Mouse (Mus musculus) cortical plate, adult 2 months (tissue): ENCODE results near the gene Dpy19l1. TPM values are rescaled to one million over a fixed set of nuclear protein-coding genes. Genes with fewer than 3 reads are reported as not detected.

Experiments used
- H3K27ac ChIP-seq: fragments of 200-500 bp; 2 replicates; pipeline ENCODE4 v1.5.1; 2012; ENCODE audit warnings: low read length, control low read depth, inconsistent platforms; ENCODE audit not compliant: insufficient read depth
- H3K4me1 ChIP-seq: fragments of 200-500 bp; 2 replicates; pipeline ENCODE4 v1.6.1; 2011; ENCODE audit warnings: low read length; ENCODE audit not compliant: control insufficient read depth, insufficient read depth
- H3K4me3 ChIP-seq: fragments of 200-500 bp; 2 replicates; pipeline ENCODE4 v1.5.1; 2011; ENCODE audit warnings: mild to moderate bottlenecking, low read length, control low read depth; ENCODE audit not compliant: insufficient read depth
- CTCF ChIP-seq: fragments of 200-500 bp; IDR thresholded peaks from 2 replicates; pipeline ENCODE4 v1.5.1; 2011; ENCODE audit warnings: mild to moderate bottlenecking, control low read depth, low read length; ENCODE audit not compliant: insufficient read depth; ENCODE audit errors: extremely low read depth
- POLR2A ChIP-seq: fragments of 200-500 bp; IDR thresholded peaks from 2 replicates; pipeline ENCODE4 v1.6.1; 2011; ENCODE audit warnings: mild to moderate bottlenecking, low read length, control low read depth; ENCODE audit not compliant: insufficient read depth; ENCODE audit errors: extremely low read depth
- polyA plus RNA-seq: library from polyadenylated mRNA; depleted of rRNA; stranded (reverse); fragments of >200 nt; gene quantifications from 2 replicates; pipeline ENCODE4 v1.2.3, GENCODE M21; 2012

Gene Dpy19l1
- polyA plus RNA-seq, 1 experiment = 80.4 TPM

GRCm38 (mm10) chr9:24473824-24474223, 29.1 kb downstream of the Dpy19l1 start:
- H3K4me1 ChIP-seq = no peaks in the 10 kb centered on the region
- TF ChIP-seq POLR2A (no peak), CTCF (no peak)
- H3K27ac ChIP-seq = no peak overlapping the region
- no peak overlapping the region for H3K4me3 ChIP-seq

GRCm38 (mm10) chr9:24472514-24472913, 30.4 kb downstream of the Dpy19l1 start:
- no peak overlapping the region for H3K27ac ChIP-seq
- H3K4me1 ChIP-seq = no peaks in the 10 kb centered on the region
- H3K4me3 ChIP-seq = no peak overlapping the region
- no peak for TF ChIP-seq POLR2A
- no peak for TF ChIP-seq CTCF

GRCm38 (mm10) chr9:24470166-24470565, 32.8 kb downstream of the Dpy19l1 start:
- TF ChIP-seq POLR2A = no peak
- TF ChIP-seq CTCF = no peak
- H3K4me1 ChIP-seq = peaks cover 2% of the 10 kb centered on the region
- H3K4me3 ChIP-seq = no peak overlapping the region
- no peak overlapping the region for H3K27ac ChIP-seq

GRCm38 (mm10) chr9:24467186-24467585, 35.8 kb downstream of the Dpy19l1 start:
- Histone ChIP-seq H3K27ac (no peak overlapping the region), H3K4me3 (no peak overlapping the region), H3K4me1 (peaks cover 2% of the 10 kb centered on the region)
- TF ChIP-seq POLR2A (no peak), CTCF (no peak)

GRCm38 (mm10) chr9:24466649-24467048, 36.3 kb downstream of the Dpy19l1 start:
- no peak overlapping the region for H3K27ac ChIP-seq
- no peak overlapping the region for H3K4me3 ChIP-seq
- TF ChIP-seq POLR2A (no peak), CTCF (no peak)
- H3K4me1 ChIP-seq = peaks cover 2% of the 10 kb centered on the region

GRCm38 (mm10) chr9:24461379-24461961, 41.5 kb downstream of the Dpy19l1 start:
- TF ChIP-seq CTCF (no peak), POLR2A (no peak)
- H3K4me1 ChIP-seq = no peaks in the 10 kb centered on the region
- H3K27ac ChIP-seq = no peak overlapping the region
- no peak overlapping the region for H3K4me3 ChIP-seq

- Histone ChIP-seq H3K4me1 (no peaks in the 10 kb centered on the region), H3K4me3 (no peak overlapping the region), H3K27ac (no peak overlapping the region)
- no peak for TF ChIP-seq POLR2A
- TF ChIP-seq CTCF = no peak
Observed at GRCm38 (mm10) chr9:24453833-24454232, 49.1 kb downstream of the Dpy19l1 start.

- TF ChIP-seq CTCF = no peak
- no peak for TF ChIP-seq POLR2A
- Histone ChIP-seq H3K27ac (no peak overlapping the region), H3K4me3 (no peak overlapping the region), H3K4me1 (no peaks in the 10 kb centered on the region)
Observed at GRCm38 (mm10) chr9:24450976-24451375, 52.0 kb downstream of the Dpy19l1 start.

- Histone ChIP-seq H3K27ac (no peak overlapping the region), H3K4me1 (no peaks in the 10 kb centered on the region), H3K4me3 (no peak overlapping the region)
- TF ChIP-seq CTCF = no peak
- TF ChIP-seq POLR2A = no peak
Observed at GRCm38 (mm10) chr9:24450524-24450923, 52.4 kb downstream of the Dpy19l1 start.

- TF ChIP-seq CTCF (no peak), POLR2A (no peak)
- Histone ChIP-seq H3K27ac (no peak overlapping the region), H3K4me3 (no peak overlapping the region), H3K4me1 (no peaks in the 10 kb centered on the region)
Observed at GRCm38 (mm10) chr9:24434901-24435300, 68.0 kb downstream of the Dpy19l1 start.

GRCm38 (mm10) chr9:24429721-24430120, 73.2 kb downstream of the Dpy19l1 start:
- Histone ChIP-seq H3K4me3 (no peak overlapping the region), H3K27ac (no peak overlapping the region), H3K4me1 (no peaks in the 10 kb centered on the region)
- no peak for TF ChIP-seq CTCF
- TF ChIP-seq POLR2A = no peak
